Mouse (Mus musculus) spleen, adult 18-20 months (tissue): Measurements from ENCODE around the gene Pik3cd.
A peak's percentile ranks its signal among the peaks of the same experiment; 100 is the strongest.
"Not testable (repeated sequence)": the region's sequence is repeated elsewhere in the genome, so short reads cannot be mapped to it uniquely, and the experiment has no call there.

Source experiments
- DNase-seq, 2 experiments: peaks; one replicate each; pipeline ENCODE4 v3.0.0; 2022; ENCODE audit warnings: mixed read lengths in 2 of 2

Pik3cd gene

DNA sequence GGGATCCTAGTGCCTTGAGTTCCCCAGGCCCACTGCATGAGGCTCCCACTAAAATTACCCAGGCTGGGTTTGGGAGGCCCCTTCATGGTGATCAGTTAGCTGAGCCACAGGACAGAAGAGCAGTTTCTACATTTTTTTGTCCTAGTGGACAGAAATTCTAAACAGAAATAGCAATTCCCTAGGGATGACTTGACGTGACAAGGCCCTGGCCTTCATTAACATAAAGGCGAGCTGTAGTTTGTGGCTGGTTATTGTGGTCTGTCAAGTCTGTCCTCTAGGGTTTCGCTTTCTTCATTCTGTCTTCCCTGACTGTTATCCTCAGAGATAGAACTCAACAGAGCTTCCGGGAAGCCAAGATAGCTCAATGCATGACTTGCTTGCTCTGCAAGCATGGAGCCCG is 60.4 kb downstream of the Pik3cd start:
- DNase-seq: no peak

DNA sequence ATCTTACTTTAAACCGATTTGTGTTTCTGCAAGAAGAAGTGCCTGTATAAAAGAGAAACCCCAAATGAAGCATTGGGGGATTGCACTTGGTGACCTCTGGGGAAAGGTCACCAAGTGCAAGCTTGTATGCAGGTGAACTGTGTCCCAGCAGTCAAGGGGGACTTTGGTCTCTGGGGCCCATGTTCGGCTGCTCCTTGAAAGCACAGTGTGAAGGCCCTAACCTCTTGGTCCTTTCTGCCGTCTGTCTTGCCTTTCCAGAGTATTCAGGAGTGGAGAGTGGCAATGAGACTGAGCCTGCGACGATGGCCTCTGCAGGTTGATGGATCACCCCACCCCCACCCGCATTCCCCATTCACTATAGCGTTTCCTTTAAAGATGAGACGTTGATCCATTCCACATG is 61.0 kb downstream of the Pik3cd start:
- DNase-seq: no peak

DNA sequence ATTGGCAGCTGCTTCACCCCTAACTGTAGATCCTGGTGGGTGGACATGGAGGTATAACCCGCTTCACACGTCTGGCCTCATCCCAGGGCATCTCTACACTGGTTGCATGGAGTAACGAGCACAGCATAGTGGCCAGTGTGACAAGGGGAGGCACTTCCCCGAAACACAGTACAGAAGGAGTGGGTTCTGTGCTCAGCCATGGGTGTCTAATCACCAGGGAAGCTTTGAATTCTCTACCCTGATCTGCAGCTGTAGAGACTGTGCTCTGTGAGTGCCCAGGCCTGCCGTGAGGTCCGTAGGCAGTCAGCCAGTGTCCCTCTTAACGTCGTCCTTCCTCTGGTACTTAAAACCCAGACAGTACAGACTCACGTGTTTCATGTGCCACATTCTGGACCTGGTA is 61.5 kb downstream of the Pik3cd start:
- no peak for DNase-seq

DNA sequence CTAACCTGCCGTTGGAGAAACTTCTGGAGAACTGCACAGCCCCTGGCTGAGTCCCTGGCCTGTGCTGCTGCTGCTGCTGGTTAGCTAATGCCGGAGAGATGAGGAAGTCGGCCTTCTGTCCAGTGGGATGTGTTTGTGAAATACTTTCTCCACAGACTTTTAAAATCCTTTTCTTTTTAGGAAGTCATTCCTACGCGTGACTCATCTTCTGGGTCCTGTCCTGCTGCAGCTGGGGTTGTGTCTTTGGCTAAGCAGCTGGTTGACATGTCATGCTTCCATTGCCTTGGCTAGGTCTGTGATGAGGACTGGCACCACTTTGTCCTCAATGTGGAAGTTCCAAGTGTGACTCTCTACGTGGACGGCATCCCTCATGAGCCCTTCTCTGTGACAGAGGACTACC is 64.4 kb downstream of the Pik3cd start:
- no peak for DNase-seq

DNA sequence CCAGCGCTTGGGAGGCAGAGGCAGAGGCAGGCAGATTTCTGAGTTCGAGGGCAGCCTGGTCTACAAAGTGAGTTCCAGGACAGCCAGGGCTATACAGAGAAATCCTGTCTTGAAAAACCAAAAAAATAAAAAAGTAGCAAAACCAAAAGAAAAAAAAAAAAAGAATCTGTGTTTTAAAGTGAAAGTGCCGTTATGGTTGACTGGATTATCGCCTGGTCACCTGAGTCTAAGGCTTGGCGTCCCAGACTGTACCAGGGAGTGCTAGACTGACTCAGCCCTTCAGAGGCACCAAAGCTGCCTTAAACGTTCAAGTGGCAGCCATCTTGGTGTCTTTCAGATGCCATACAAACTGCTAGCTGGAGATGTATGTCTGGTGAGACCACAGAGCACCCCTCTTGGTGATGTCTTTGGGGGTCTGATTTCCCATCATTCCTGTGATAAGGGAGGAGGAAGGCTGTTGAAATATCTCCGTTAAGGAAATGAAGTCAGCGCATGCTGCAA is 66.4 kb downstream of the Pik3cd start:
- DNase-seq: no peak

DNA sequence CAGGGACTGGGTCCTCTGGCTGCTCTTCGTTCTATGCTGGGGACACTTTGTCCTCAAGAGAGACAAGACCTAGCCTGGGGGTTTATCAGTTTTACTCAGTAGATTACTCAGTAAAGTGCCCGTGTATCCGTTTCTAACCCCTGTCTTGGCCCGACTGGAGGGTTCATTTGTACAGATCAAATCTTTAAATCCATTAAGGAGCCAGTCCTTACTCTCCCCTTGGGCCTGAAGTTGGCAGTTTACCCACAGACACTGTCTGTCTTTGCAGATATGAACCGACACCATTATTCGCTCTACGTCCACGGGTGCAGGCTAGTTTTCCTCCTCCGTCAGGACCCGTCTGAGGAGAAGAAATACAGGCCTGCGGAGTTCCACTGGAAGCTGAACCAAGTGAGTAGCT is 67.4 kb downstream of the Pik3cd start:
- DNase-seq: no peak

DNA sequence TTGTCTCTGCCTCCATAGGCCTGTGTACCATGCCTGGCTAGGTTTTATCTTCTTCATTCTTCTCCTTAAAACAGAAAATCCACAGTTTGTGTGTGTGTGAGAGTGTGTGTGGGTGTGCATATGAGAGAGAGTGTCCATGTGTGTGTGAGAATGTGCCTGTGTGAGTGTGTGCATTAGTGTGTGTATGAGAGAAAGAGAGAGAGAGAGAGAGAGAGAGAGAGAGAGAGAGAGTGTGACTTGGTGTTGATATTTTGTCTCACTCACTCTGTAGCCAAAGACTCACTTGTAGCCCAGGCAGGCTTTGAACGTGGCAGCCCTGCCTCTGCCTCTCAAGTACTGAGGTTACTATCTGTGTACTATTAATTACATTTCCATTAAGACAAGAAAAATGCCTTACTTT is 68.2 kb downstream of the Pik3cd start:
- no peak for DNase-seq

DNA sequence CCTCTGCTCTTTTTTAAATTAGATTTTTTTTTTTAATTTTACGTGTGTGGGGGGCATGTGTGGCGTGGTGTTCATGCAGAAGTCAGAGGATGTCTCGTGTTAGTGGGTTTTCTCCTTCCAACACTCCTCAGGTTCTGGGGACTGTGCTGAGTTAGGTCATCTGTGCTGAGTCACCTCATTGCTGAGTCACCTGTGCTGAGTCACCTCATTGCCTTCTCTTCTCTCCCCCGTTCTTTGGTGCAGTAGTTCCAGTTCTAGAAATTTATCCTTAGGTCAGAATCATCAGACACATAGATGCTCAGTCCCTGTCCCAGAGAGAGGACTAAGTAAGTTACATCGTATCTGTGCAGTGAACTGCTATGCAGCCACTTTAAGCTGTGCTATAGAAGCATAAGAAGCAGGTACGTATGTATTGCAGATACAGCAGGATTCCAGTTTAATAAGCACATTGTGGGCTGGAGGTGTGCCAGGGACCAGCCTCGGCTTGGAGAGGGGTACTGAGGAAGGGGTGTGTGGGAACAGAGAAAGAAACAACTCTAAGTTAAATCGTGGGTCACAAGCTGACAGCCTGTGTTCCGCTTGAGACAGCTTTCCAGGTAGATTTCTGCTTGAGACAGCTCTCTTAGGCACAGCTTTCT is 69.6 kb downstream of the Pik3cd start:
- no peak for DNase-seq

DNA sequence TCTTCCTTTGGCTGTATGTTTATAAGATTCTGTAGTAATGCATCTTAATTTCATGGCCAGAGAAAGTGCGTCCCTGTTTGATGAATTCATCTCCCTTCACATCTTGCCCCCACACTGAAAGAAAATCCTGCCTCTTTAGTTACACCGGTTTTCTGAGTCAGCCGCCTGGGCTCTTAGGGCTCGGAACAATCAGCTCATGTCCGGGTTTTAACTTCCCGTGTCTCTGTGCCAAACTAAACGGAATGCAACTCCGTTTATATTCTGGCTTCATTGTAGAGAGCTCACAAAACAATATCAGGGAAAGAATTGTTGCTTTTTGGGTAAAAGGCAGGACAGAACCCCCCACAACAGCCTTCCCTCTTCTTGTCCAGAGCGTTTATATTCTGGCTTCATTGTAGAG is 73.6 kb downstream of the Pik3cd start:
- no peak for DNase-seq

DNA sequence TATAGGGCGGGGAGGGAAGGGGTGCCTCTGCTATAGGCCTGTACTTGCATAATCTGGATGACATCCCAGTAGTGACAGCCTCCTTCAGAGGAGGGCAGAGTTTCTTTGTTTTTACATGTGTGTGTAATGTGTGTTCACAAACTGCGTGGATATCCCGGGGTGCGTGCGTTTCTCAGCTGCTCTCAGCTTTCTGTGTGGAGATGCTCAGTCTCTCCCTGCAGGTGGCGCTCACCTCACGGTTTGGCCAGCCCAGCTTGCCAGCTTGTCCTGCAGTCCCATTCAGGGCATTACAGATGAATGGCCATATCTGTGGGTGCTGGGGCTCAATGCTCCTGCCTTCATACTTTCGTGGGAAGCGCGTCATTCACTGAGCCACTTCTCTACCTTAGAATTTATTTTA is 74.0 kb downstream of the Pik3cd start:
- DNase-seq: peak; percentile 44 to 63

DNA sequence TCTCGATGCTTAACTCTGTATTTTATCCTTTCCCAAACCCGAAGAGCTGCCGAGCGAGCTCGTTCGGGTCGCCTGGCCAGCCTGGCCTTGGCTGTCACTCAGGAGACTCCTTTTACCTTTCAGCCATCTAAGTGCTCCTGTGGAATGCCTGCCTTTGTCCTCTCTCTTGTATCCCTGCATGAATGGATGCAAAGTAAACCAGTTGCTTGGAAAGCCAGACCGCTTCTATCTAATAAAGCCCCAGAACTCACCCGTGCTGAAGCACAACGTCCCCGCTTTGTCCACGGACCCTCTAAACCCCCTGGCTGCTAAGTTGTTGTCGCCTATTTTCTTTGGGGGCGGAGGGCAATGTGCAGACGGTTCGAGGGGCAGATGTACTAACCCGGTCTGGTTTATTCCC is 75.6 kb downstream of the Pik3cd start:
- no peak for DNase-seq

DNA sequence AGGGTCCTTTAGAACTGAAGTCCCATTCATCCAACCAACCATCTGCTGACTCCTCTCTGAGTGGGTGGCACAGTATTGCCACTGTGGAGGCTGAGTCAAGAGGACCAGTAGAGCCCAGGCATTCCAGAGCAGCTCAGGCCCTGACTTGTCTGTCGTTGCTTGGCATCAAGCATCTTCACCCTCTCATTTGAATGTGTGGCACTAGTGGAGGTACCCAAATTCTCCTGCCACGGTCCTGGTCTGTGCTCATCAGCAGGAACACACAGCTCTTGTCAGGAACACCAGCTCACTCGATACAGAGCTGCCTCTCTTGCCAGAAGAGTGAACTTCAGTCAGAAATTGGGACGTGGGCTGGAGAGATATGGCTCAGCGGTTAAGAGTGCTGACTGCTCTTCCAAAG is 78.7 kb downstream of the Pik3cd start:
- no peak for DNase-seq

DNA sequence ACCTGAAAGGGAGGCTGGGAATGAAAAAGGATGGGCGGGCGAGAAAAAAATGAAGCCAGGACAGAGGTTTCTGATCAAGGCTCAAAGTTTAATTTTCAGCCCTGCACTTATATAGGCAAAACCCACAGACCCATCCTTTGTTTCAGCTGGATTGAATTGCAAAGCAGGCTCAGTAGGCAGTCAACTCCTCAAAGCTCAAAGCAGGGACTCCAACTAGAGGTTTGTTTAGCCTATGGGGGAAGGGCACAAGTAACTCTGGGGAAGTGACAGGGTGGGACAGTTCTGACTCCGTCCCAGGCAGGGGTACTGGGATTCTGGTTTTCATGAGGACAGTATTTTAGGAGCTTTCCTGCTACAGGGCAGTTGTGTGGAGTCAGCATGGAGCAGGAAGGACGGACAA is 81.1 kb downstream of the Pik3cd start:
- DNase-seq: no peak

DNA sequence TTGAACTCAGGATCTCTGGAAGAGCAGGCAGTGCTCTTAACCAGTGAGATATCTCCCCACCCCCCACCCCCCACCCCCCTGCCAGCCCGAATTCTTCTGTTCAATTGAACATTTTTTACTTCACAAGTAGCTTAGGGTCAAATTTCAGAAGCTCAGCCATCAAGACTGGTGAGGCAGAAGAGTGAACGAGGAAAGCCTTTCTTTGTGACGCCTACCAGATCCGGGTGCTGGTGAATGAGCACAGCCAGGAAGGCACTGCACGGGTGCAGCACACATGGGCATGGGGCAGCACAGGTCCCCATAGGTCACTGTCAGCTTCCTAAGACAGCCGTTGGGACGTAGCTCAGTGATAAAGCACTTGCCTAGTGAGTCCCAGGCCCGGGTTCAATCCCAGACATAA is 82.4 kb downstream of the Pik3cd start:
- no peak for DNase-seq

DNA sequence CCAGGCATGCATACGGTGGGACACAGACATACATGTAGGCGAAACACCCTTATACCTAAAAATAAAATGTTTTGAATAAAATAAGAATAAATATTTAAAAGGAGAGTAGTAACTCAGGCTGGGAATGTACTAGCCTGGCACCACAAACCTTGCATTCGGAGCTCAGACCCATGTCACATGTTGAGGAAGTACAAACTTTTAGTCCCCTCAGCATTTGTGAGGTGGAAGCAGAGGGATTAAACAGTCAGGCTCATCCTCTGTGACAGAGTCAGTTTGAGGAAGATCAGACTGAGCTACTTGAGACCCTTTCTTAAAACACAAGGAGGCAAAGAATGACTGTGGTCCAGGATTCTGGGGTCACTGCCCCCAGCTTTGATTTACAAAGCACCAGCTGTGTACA is 85.4 kb downstream of the Pik3cd start:
- not testable (repeated sequence) for DNase-seq

DNA sequence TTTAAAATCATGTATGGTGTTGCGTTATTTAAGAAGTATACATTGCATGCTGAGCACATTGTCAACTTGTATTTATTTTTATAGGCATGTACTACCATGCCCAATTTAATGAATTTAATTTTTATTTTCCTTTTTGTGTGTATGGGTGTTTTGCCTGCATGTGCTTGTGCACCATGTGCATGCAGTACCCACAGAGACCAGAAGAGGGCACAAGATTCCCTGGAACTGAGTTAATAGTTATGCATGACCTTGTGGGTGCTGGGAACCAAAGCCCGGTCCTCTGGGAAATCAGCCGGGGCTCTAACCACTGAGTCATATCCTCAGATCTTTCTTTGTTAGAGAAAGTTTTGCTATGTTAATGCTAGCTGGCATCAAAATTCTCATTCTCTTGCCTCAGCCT is 87.5 kb downstream of the Pik3cd start:
- no peak for DNase-seq

DNA sequence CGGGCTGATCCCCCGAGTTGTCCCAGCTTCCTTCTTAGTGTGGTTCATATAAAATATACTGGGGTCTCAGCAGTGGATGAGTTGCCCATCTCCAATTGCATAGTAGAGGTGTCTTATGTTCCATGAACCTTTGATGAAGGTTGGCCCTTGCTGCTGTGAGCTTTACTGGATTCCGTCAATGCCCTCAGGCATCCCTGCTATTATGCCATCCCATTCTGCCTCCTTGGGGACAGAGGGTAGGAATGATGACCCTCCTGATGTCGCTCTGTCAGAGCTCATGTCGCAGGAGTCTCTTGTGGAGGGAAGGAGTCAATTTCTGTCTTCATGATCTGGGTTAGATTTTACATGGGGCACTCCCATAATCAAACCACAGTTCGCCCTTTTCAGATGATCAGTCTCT is 88.9 kb downstream of the Pik3cd start:
- DNase-seq: not testable (repeated sequence)

DNA sequence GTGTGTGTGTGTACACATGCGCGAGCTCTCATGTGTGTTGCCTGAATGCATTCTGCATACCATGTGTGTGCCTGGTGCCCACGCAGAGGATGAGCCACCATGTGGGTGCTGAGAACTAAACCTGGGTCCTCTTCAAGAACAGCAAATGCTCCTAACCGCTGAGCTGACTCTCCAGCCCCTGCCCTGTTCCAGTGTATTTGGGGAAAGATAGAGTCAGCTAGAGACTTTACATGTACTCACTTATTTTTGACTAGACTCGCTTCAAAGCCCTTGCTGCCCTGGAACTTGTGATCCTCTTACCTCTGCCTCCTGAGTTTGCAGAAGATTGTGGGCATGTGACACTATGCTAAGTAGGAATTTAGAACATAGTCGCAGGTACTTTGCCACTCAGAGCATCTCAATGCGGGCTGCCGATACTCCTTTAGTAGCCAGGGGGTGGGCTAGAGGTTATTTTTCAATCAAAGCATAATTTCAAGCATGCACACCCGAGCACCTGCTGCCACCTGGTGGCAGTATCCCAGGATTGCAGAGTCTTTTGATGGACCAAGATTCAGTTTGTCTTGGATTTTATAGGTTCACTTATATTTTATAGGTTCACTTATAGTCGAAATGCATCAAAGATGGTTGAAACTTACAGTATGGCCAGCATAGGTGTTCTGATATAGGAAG is 90.9 kb downstream of the Pik3cd start:
- DNase-seq: peak in 1 of 2 experiments; percentile 54

DNA sequence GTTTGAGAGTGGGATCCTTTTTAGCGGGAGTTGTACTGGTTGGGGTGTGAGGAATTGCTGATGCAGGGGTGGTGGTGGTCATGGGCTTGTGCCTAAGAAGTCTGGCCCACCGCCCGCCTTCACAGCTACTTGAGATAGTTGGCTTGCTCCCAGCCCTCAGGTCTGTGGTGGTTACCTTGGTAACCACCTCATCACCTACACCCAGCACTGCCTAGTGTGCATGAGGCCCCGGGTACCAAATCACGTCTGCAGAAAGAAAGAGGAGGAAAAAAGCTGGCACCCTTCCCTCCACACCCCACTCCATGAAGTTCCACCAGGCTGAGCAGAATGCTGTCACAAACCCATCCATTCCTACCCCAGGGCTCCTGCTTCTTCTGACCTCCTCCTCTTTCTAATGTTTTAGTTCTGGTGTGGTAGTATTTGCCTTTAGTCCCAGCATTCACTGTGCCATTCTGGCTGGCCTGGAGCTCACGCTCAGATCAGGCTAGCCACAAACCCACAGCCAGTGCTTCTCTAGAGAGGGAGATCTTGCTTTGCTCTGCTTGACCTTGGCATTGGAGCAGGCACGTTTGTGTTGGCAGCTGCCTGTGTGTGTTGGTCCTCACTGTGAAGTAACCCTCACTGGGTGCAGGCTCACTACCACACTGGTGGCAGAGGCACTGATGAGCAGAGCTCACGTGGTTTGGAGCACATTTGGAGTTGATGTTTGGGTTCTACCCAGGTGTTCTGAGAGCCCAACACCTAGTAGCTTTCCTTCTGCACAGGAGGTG is 92.9 kb downstream of the Pik3cd start:
- no peak for DNase-seq

DNA sequence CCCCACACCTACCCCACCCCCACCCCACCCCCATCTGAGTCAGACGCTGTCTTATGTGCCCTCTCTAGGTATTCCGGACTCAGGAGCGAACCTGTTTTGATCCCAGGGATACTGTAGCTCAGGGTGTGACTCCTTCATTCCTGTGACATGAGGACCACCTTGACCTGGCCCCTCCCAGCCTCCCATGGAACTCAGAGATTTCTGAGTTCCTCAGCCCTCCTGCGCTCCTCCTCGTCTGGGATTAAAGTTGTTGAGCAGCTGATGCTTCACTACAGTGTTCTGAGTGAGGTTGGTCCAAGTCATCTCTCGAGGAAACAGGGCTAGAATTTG is 94.1 kb downstream of the Pik3cd start:
- DNase-seq: no peak

DNA sequence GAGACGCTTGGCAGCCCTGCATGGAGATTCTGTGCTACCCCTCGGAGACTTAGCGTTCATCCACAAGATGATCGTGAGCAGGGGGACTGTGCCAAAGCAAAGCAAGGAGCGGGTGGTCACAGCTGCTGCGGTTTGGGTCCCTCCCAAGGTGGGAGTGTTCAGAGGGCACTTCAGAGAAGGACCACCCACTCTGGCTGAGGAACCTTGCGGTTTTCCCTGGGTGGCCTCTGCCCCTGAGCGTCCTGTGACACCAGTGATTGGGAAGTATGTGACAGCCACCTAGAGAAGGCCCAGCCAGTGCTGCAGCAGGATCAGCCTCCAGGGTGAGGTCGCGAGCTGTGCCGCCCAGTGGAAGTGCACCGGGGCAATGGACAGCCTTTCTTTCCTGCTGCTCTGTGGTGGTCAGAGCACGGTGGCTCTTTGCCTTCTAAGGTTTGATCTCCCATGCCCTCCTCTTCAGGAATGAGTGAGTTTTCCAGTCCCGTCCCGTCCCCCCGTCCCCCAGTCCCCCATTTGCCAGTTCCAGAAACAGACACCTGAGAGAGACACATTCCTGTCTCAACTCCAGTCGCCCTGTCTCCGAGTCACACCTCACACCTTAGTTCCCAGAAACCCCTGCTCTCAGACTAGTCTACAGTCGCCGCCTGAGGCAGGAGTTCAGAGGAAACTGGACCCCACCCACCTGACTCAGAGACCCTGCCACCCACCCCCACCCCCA is 94.6 kb downstream of the Pik3cd start:
- no peak for DNase-seq

DNA sequence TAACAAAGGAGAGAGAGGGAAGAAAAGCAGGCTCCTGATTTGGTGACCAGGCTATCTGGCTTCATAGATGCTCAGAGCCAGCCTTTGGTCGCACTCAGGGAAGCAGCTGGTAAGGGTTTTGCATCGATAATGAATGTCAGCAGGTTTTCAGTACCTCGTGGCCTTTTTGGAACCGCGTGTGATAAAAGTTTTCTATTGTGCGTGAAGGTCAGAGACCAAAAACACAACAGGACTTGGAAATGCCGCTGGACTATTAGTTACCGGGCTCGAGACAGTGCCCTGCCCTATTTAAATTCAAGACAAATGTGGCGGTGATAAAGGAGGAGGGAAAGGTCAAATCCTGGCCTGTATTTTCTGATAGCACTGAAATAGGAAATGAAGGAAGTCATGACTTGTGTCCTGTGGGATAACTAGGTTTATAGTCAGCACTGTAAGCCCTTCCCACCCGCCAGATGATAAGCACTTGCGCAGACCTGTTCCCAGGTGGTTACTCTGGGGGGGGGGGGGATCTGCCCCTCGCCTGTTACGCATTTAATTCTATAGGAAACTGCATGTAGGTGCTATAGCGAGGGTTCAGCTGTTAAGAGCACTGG is 95.5 kb downstream of the Pik3cd start:
- no peak for DNase-seq

DNA sequence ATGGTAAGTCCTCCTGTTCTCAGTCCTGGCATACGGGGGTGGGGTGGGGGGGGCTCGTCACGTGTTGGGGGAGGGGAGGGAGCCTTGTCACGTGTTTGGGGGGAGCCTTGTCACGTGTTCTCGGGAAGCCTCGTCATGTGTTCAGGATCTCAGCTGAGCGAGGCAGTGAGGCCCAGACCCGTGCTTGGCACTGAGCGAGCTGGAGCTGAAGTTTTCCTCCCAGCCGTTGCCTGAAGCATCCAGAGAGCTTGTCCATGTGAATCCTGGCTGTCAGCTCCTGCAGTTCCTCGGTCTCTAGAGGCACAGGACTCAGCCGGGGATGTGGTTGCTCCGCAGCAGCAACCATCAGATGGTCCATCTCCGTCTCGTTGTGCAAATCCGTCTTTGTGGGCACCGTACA is 96.3 kb downstream of the Pik3cd start:
- no peak for DNase-seq
